Mouse (Mus musculus) CH12.LX (cell line): Measurements from ENCODE around the gene Ccdc171.

Experiments
- CTCF ChIP-seq, 2 experiments: IDR thresholded peaks in 1 of 2; conservative IDR thresholded peaks in 1 of 2; 2 replicates each; pipeline ENCODE4 v1.5.1; 2011 to 2012; ENCODE audit warnings: low read depth in 2 of 2, low read length in 2 of 2, improper control_type of control experiment in 1 of 2, inconsistent platforms in 1 of 2, mild to moderate bottlenecking in 1 of 2, moderate library complexity in 1 of 2
- ETS1 ChIP-seq: conservative IDR thresholded peaks from 2 replicates; pipeline ENCODE4 v1.6.1; 2012; ENCODE audit warnings: low read depth, mild to moderate bottlenecking, inconsistent platforms, low read length, improper control_type of control experiment, moderate library complexity
- GABPA ChIP-seq: IDR thresholded peaks from 2 replicates; pipeline ENCODE4 v1.6.1; 2012; ENCODE audit warnings: low read depth, low read length, improper control_type of control experiment, inconsistent platforms; ENCODE audit not compliant: insufficient replicate concordance
- NRF1 ChIP-seq: IDR thresholded peaks from 2 replicates; pipeline ENCODE4 v1.6.1; 2014; ENCODE audit warnings: low read depth, mild to moderate bottlenecking, inconsistent platforms, low read length, improper control_type of control experiment, moderate library complexity
- RAD21 ChIP-seq: IDR thresholded peaks from 2 replicates; pipeline ENCODE4 v1.6.1; 2011; ENCODE audit warnings: low read depth, mild to moderate bottlenecking, low read length, improper control_type of control experiment, moderate library complexity
- TCF12 ChIP-seq: IDR thresholded peaks from 2 replicates; pipeline ENCODE4 v1.6.1; 2014; ENCODE audit warnings: low read depth, mild to moderate bottlenecking, inconsistent platforms, low read length, improper control_type of control experiment
- UBTF ChIP-seq: IDR thresholded peaks from 2 replicates; pipeline ENCODE4 v1.6.1; 2012; ENCODE audit warnings: low read depth, mild to moderate bottlenecking, inconsistent platforms, low read length, improper control_type of control experiment, moderate library complexity
- ZC3H11A ChIP-seq: IDR thresholded peaks from 2 replicates; pipeline ENCODE4 v1.6.1; 2012; ENCODE audit warnings: low read depth, mild to moderate bottlenecking, inconsistent platforms, low read length, improper control_type of control experiment
- ZKSCAN1 ChIP-seq: IDR thresholded peaks from 2 replicates; pipeline ENCODE4 v1.6.1; 2012; ENCODE audit warnings: low read depth, inconsistent platforms, low read length, improper control_type of control experiment, borderline replicate concordance

DNA sequence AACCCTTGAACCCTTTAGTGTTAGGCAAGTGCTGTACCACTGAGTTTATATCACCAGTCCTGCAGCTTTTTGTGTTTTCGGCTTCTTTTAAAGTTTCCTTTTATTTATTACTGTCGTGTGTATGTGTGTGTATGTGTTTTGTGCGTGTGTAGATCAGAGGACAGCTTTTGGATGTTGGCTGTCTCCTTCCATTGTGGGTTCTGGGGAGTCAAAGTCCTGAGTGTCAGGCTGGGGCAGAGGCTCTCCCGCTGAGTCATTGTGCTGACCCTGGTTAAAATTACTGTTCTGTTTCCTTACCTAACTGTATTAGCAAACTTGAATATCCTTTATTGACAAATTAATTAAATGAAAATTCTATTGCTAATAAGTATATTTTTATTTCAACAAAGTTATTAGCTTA is 98.4 kb downstream of the Ccdc171 start:
- TF ChIP-seq UBTF, result no peak
- TF ChIP-seq NRF1, result no peak
- no peak for TF ChIP-seq CTCF (conservative IDR thresholded peaks at IDR 0.05 in 1 of 2, IDR thresholded peaks at IDR 0.05 in 1 of 2; ENCODE audit: low read depth in 2 of 2, low read length in 2 of 2)
- no peak for TF ChIP-seq TCF12
- TF ChIP-seq ETS1, result no peak
- no peak for TF ChIP-seq RAD21
- no peak for TF ChIP-seq ZKSCAN1
- TF ChIP-seq GABPA, result no peak
- no peak for TF ChIP-seq ZC3H11A
